Mouse (Mus musculus): ENCODE data around the gene Atxn1.

DNA sequence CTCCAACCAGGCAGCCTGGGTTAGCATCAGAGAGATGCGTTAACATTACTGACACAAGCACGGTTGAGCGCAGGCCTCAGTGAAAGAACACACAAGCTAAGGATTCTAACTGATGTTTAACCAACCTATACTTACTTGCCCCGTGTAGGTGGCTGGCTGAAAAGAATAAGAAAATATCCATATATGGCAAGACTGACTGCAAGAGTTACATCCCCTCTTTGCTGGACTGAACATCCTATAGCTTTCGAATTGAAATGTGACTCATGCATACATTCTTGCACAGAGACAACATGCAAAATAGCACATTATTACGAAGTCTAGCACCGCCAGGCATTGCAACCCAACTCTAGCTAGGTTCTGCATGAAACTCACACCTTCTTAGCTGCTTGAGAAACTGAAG is 91.8 kb downstream of the Atxn1 start:
- TF ChIP-seq POLR2A (IDR thresholded peaks at IDR 0.05; ENCODE audit: insufficient read length, low read depth) = no peak
- TF ChIP-seq SRF (IDR thresholded peaks at IDR 0.05; ENCODE audit: control insufficient read depth, insufficient read length, low read depth) = no peak
- no peak for TF ChIP-seq TCF3 (IDR thresholded peaks at IDR 0.05; ENCODE audit: insufficient read length, low read depth)
- TF ChIP-seq E2F4 (IDR thresholded peaks at IDR 0.05; ENCODE audit: insufficient read depth) = no peak
- no peak for TF ChIP-seq USF1 (IDR thresholded peaks at IDR 0.05; ENCODE audit: low read depth)
- TF ChIP-seq MYOD1 (IDR thresholded peaks at IDR 0.05; ENCODE audit: control insufficient read depth in 1 of 3, insufficient read length in 2 of 3, low read depth in 2 of 3) = no peak
- no peak for TF ChIP-seq CEBPB (IDR thresholded peaks at IDR 0.05; ENCODE audit: insufficient read depth, poor library complexity, severe bottlenecking)
- no peak for TF ChIP-seq TCF12 (IDR thresholded peaks at IDR 0.05; ENCODE audit: insufficient read depth, poor library complexity, severe bottlenecking)
- no peak for TF ChIP-seq POLR2AphosphoS2 (IDR thresholded peaks at IDR 0.05; ENCODE audit: insufficient read length, low read depth)
- no peak for TF ChIP-seq MYOG (IDR thresholded peaks at IDR 0.05; ENCODE audit: control insufficient read depth in 1 of 3, insufficient read depth in 1 of 3, insufficient read length in 2 of 3, low read depth in 2 of 3)
- no peak for TF ChIP-seq REST (IDR thresholded peaks at IDR 0.05; ENCODE audit: insufficient read depth, insufficient read length)
- no peak for TF ChIP-seq MAX (IDR thresholded peaks at IDR 0.05; ENCODE audit: low read depth)

Data from myocyte (in vitro differentiated cells).